ENCODE assay signal across 24 mouse cellular contexts in the genomic region with DNA sequence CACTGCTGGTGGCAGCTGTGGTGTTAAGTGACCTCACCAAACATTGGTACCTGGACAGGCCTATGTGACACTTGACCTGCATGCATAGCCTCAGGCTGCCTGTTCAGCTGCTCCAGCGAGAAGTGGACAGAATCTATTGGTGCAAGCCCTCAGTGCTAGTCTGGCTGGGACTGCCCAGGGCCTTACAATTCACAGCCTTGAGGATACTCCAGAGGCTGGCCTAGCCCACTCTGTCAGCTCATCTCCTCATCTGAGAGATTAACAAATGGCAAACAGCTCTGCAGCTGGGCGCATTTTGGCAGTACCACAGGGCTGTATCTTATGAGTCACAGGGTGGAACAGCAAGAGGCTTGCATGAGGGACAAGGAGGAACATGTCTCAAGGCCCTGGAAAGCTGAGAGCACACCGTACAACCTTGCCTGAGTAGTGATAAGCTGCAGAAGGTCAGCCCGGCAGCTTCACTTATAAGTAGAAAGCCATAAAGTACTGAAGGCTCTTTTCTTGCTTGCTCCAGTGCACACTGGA.
DNase-seq lines count a peak whose midpoint lies in the region; ATAC-seq and TF ChIP-seq lines count a peak whose summit lies in the region.
"Had no signal": no experiment of that assay in that cellular context is flagged by ENCODE, and none has a peak within 500 bp of the region (broad histone marks: within the 10 kb centered on the region; RNA-seq: fewer than 3 reads in every experiment).

No protein-coding gene starts in this region.

- 95% methylated on average over 4 of the region's 4 CpGs for WGBS in midbrain, embryonic 11.5 days
- WGBS in midbrain, embryonic 14.5 days = 95% methylated on average over 4 of the region's 4 CpGs

- H3K4me1 ChIP-seq in midbrain, embryonic 11.5 days (ENCODE audit: control insufficient read depth, insufficient read depth, low read length) = no peaks in the 10 kb centered on the region
- H3K4me1 ChIP-seq in midbrain, embryonic 14.5 days (ENCODE audit: control insufficient read depth, insufficient read depth, low read length) = 0 out of 2 replicates have a peak, but pooled peaks cover 4% of the 10 kb centered on the region
- peaks cover 0 to 3% of the 10 kb centered on the region in 2 experiments; a peak in 1 of 4 replicates for H3K4me1 ChIP-seq in MEL (ENCODE audit: control insufficient read depth in 1 of 2, insufficient read depth in 2 of 2, low read length in 2 of 2)
- H3K4me1 ChIP-seq: hindbrain, embryonic 12.5 days had no signal

- H3K9ac ChIP-seq in midbrain, embryonic 11.5 days (ENCODE audit: low read length) = no peak overlapping the region
- H3K9ac ChIP-seq in midbrain, embryonic 14.5 days (replicated peaks; ENCODE audit: low read length) = no peak overlapping the region
- H3K9ac ChIP-seq in MEL (ENCODE audit: control insufficient read depth, low read depth, low read length, poor library complexity, severe bottlenecking) = no peak overlapping the region
- H3K9ac ChIP-seq: forebrain, embryonic 13.5 days; heart, embryonic 13.5 days; hindbrain, embryonic 12.5 days; hindbrain, embryonic 15.5 days had no signal

- H3K36me3 ChIP-seq in midbrain, embryonic 11.5 days (ENCODE audit: control insufficient read depth, insufficient read depth, low read length) = no peaks in the 10 kb centered on the region
- H3K36me3 ChIP-seq in midbrain, embryonic 14.5 days (ENCODE audit: control insufficient read depth, insufficient read depth, low read length) = no peaks in the 10 kb centered on the region
- no peaks in the 10 kb centered on the region; a peak in 1 of 4 replicates for H3K36me3 ChIP-seq in MEL (ENCODE audit: control insufficient read depth in 1 of 2, insufficient read depth in 2 of 2, low read length in 2 of 2)
- H3K36me3 ChIP-seq: hindbrain, embryonic 12.5 days; hindbrain, embryonic 15.5 days had no signal

- H3K9me3 ChIP-seq in midbrain, embryonic 11.5 days (ENCODE audit: control insufficient read depth, low read length) = peaks cover 6% of the 10 kb centered on the region; the same call in 1 of the 2 replicates
- H3K9me3 ChIP-seq in midbrain, embryonic 14.5 days (ENCODE audit: control insufficient read depth, low read length) = 0 out of 2 replicates have a peak, but pooled peaks cover 5% of the 10 kb centered on the region
- no peaks in the 10 kb centered on the region for H3K9me3 ChIP-seq in MEL (replicated peaks; ENCODE audit: insufficient read depth, low read length)
- H3K9me3 ChIP-seq: hindbrain, embryonic 15.5 days had no signal

- no peaks in the 10 kb centered on the region for H3K79me2 ChIP-seq in MEL (ENCODE audit: control insufficient read depth, insufficient read depth, low read length, poor library complexity)

- H3K27ac ChIP-seq in midbrain, embryonic 11.5 days (ENCODE audit: low read depth, low read length) = no peak overlapping the region
- H3K27ac ChIP-seq in midbrain, embryonic 14.5 days (replicated peaks; ENCODE audit: low read depth, low read length) = no peak overlapping the region
- no peak overlapping the region for H3K27ac ChIP-seq in MEL (ENCODE audit: control insufficient read depth, low read depth, low read length)
- H3K27ac ChIP-seq: forebrain, embryonic 10.5 days; forebrain, embryonic 13.5 days; heart, embryonic 13.5 days; hindbrain, embryonic 12.5 days; hindbrain, embryonic 15.5 days had no signal

- no peak for TF ChIP-seq POLR2A in MEL (IDR thresholded peaks at IDR 0.05; ENCODE audit: control insufficient read depth in 1 of 2, insufficient read depth in 1 of 2, low read depth in 1 of 2, low read length in 2 of 2, poor library complexity in 1 of 2)

- no peak for TF ChIP-seq EP300 in MEL (IDR thresholded peaks at IDR 0.05; ENCODE audit: low read depth in 1 of 2, low read length in 2 of 2)

- H3K27me3 ChIP-seq in midbrain, embryonic 11.5 days (ENCODE audit: control insufficient read depth, insufficient read depth, low read length) = no peaks in the 10 kb centered on the region
- no peaks in the 10 kb centered on the region for H3K27me3 ChIP-seq in midbrain, embryonic 14.5 days (ENCODE audit: control insufficient read depth, insufficient read depth, low read length)
- no peaks in the 10 kb centered on the region for H3K27me3 ChIP-seq in MEL (ENCODE audit: control insufficient read depth in 1 of 2, insufficient read depth in 2 of 2, low read length in 2 of 2)
- H3K27me3 ChIP-seq: heart, embryonic 13.5 days; hindbrain, embryonic 12.5 days; hindbrain, embryonic 15.5 days had no signal

- no peak for ATAC-seq in midbrain, embryonic 11.5 days (ENCODE audit: low FRiP score)
- no peak for ATAC-seq in midbrain, embryonic 14.5 days (ENCODE audit: low FRiP score, low TSS enrichment)
- ATAC-seq: activated CD4-positive, CD25-positive, alpha-beta regulatory T cell, adult 4 months; CD4-positive, CD25-positive, alpha-beta regulatory T cell, adult 4 months; forebrain, embryonic 13.5 days; forebrain, embryonic 16.5 days; intestine, postnatal 0 days had no signal

- TF ChIP-seq RAD21 in MEL (IDR thresholded peaks at IDR 0.05; ENCODE audit: low read depth, low read length) = no peak

- DNase-seq in adrenal gland, adult 8-10 months = peak; percentile 36
- no peak for DNase-seq in adrenal gland, postnatal 10 days
- DNase-seq in heart, adult 11 months = peak; percentile 87
- no peak for DNase-seq in heart, adult 9 months (ENCODE audit: low spot score in 2 of 2)
- DNase-seq in midbrain, embryonic 11.5 days (ENCODE audit: low spot score, missing footprints) = peak; percentile 59
- DNase-seq in midbrain, embryonic 14.5 days = no peak
- peak; percentile 25 for DNase-seq in MEL (ENCODE audit: low read depth, low spot score)
- no peak for DNase-seq in ovary, postnatal 10 days (ENCODE audit: low spot score)
- DNase-seq: cerebellum, adult 11 months; cerebellum, adult 2 months; cerebellum, adult 9-11 months; cerebellum, postnatal 25 days; gastrocnemius, postnatal 10 days; gastrocnemius, postnatal 36 days; heart, postnatal 14 days had no signal

- no peak for TF ChIP-seq CTCF in MEL (IDR thresholded peaks at IDR 0.05 in 2 of 3, conservative IDR thresholded peaks at IDR 0.05 in 1 of 3; ENCODE audit: control insufficient read depth in 1 of 3, insufficient read depth in 1 of 3, low read depth in 2 of 3, low read length in 3 of 3, poor library complexity in 1 of 3, severe bottlenecking in 1 of 3)

- H3K4me2 ChIP-seq in midbrain, embryonic 11.5 days = no peak overlapping the region
- H3K4me2 ChIP-seq in midbrain, embryonic 14.5 days (ENCODE audit: low read length) = no peak overlapping the region
- H3K4me2 ChIP-seq: forebrain, embryonic 13.5 days; heart, embryonic 13.5 days; hindbrain, embryonic 12.5 days; hindbrain, embryonic 15.5 days had no signal

- no peak overlapping the region for H3K4me3 ChIP-seq in midbrain, embryonic 11.5 days (ENCODE audit: low read depth, low read length)
- no peak overlapping the region for H3K4me3 ChIP-seq in midbrain, embryonic 14.5 days (replicated peaks; ENCODE audit: low read depth, low read length)
- H3K4me3 ChIP-seq in MEL (ENCODE audit: control insufficient read depth in 1 of 2, insufficient read depth in 1 of 2, low read depth in 2 of 2, low read length in 2 of 2) = no peak overlapping the region
- H3K4me3 ChIP-seq: forebrain, embryonic 10.5 days; forebrain, embryonic 13.5 days; heart, embryonic 13.5 days; hindbrain, embryonic 12.5 days; hindbrain, embryonic 15.5 days had no signal

TF ChIP-seq in MEL, 35 proteins besides CTCF, POLR2A, EP300 and RAD21:
- TF ChIP-seq ELF1 (IDR thresholded peaks at IDR 0.05; ENCODE audit: low read depth, low read length) = no peak

Comparison
In these comparisons a context has a peak if more than half of its experiments do, and no peak if none do; other contexts are left out.
1. DNase-seq: peak in adrenal gland, adult 8-10 months (single experiment), heart, adult 11 months (single experiment), midbrain, embryonic 11.5 days (single experiment) and MEL (single experiment); none in adrenal gland, postnatal 10 days (single experiment), heart, adult 9 months (0 of 2), midbrain, embryonic 14.5 days (single experiment) and ovary, postnatal 10 days (single experiment).